Mouse (Mus musculus): Measurements from ENCODE around the gene Sugp2. TPM values are rescaled to one million over a fixed set of nuclear protein-coding genes. Genes with fewer than 3 reads are reported as not detected.

Sugp2 gene
- polyA plus RNA-seq, 1 experiment from 2014 or later = 82.9 TPM

- no peak overlapping the region for H3K9ac ChIP-seq
- H3K4me2 ChIP-seq = no peak overlapping the region
- H3K9me3 ChIP-seq = no peaks in the 10 kb centered on the region
- H3K4me1 ChIP-seq = no peaks in the 10 kb centered on the region
- no peak for ATAC-seq (ENCODE audit: low FRiP score)
- no peak overlapping the region for H3K4me3 ChIP-seq (replicated peaks)
- H3K36me3 ChIP-seq (replicated peaks) = peaks cover 27% of the 10 kb centered on the region
- H3K27ac ChIP-seq = peak overlapping the region; percentile 19; the same call in 1 of the 2 replicates
- no peaks in the 10 kb centered on the region for H3K27me3 ChIP-seq
- 29% methylated on average over 5 of the region's 5 CpGs for whole genome bisulfite sequencing
Observed at GRCm38 (mm10) chr8:70268311-70268710, 34.3 kb downstream of the Sugp2 start.

DNA sequence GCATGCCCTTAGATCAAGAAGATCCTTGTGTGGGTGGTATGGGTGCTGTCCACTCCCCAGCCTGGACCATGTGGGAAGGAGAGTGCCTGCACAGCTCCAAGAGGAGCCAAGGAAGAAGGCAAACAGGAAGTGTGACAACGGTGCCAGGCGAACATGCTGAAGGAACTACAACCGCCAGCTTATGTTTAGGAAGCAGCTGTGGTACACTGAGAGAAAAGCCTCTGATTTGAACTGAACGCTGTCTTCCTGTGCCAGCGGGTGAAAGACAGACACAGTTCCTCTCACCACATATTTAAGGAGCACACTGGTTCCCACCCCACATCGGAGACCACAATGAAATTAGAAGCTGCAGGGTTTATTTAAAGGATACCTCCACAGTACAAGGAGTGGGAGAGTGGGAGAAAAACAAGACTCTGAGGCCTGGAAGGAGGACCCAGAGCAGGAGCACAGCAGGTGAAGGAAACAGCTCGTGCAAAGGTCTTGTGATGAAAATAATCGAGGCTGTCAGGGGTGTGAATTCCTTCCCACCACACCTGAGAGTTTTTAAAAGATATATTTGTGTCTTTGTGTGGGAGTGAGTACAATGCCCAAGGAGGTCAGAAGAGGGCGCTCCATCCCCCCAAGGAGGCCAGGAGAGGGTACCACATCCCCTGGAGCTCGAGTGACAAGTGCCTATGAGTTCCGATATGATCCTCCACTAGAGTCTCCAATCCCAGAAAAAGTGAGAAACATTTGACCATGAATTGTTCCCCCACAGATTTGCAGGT lies 35.0 kb downstream of the Sugp2 start:
- H3K27me3 ChIP-seq = no peaks in the 10 kb centered on the region
- no peak overlapping the region for H3K9ac ChIP-seq
- no peak for ATAC-seq (ENCODE audit: low FRiP score)
- H3K4me2 ChIP-seq = no peak overlapping the region
- H3K9me3 ChIP-seq = no peaks in the 10 kb centered on the region
- H3K4me1 ChIP-seq = no peaks in the 10 kb centered on the region
- 57% methylated on average over 11 of the region's 11 CpGs for WGBS
- peaks cover 21% of the 10 kb centered on the region for H3K36me3 ChIP-seq (replicated peaks)
- no peak overlapping the region for H3K27ac ChIP-seq
- H3K4me3 ChIP-seq (replicated peaks) = no peak overlapping the region

- H3K27ac ChIP-seq = no peak overlapping the region
- H3K36me3 ChIP-seq (replicated peaks) = no peaks in the 10 kb centered on the region
- no peaks in the 10 kb centered on the region for H3K9me3 ChIP-seq
- no peak for ATAC-seq (ENCODE audit: low FRiP score)
- H3K9ac ChIP-seq = no peak overlapping the region
- H3K4me3 ChIP-seq (replicated peaks) = no peak overlapping the region
- no peak overlapping the region for H3K4me2 ChIP-seq
- H3K4me1 ChIP-seq = no peaks in the 10 kb centered on the region
- WGBS = 70% methylated on average over 3 of the region's 3 CpGs
- H3K27me3 ChIP-seq = no peaks in the 10 kb centered on the region
Observed at GRCm38 (mm10) chr8:70272949-70273348, 38.9 kb downstream of the Sugp2 start.

- Histone ChIP-seq H3K27ac (no peak overlapping the region), H3K4me1 (no peaks in the 10 kb centered on the region; the same call in 1 of the 2 replicates), H3K27me3 (no peaks in the 10 kb centered on the region), H3K9me3 (no peaks in the 10 kb centered on the region), H3K4me2 (no peak overlapping the region), H3K9ac (no peak overlapping the region), H3K36me3 (replicated peaks) (no peaks in the 10 kb centered on the region), H3K4me3 (replicated peaks) (no peak overlapping the region)
- ATAC-seq (ENCODE audit: low FRiP score) = no peak
Observed at GRCm38 (mm10) chr8:70274350-70274749, 40.3 kb downstream of the Sugp2 start.

- Histone ChIP-seq H3K27ac (no peak overlapping the region), H3K4me3 (replicated peaks) (no peak overlapping the region), H3K36me3 (replicated peaks) (no peaks in the 10 kb centered on the region), H3K4me2 (no peak overlapping the region), H3K4me1 (no peaks in the 10 kb centered on the region; the same call in 1 of the 2 replicates), H3K9ac (no peak overlapping the region), H3K9me3 (no peaks in the 10 kb centered on the region), H3K27me3 (no peaks in the 10 kb centered on the region)
- no peak for ATAC-seq (ENCODE audit: low FRiP score)
- 89% methylated on average over 3 of the region's 3 CpGs for WGBS
Observed at GRCm38 (mm10) chr8:70276476-70276875, 42.5 kb downstream of the Sugp2 start.

DNA sequence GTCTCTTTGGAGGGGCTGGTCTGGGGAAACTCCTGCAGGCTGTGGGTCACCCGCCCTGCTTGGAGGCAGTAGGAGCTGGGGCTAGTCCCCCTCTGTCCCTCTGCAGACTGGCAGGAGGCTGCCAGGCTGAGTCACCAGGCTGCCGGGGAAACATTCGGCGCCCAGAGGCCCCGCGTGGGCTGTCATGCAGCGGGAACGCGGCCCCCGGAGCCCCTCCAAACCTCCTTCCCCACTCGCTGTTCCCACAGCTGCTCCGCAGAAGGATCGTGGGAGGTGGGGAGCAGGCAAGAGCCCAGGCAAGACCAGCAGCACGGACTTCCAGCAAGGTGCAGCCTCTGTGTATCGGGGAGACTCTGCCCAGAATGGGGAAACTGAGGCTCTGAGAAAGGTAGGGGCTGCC lies 44.1 kb downstream of the Sugp2 start:
- WGBS = 73% methylated on average over 15 of the region's 15 CpGs
- Histone ChIP-seq H3K27ac (no peak overlapping the region), H3K4me3 (replicated peaks) (no peak overlapping the region), H3K36me3 (replicated peaks) (no peaks in the 10 kb centered on the region), H3K9ac (no peak overlapping the region), H3K27me3 (no peaks in the 10 kb centered on the region), H3K4me1 (peaks cover 10% of the 10 kb centered on the region; the same call in 1 of the 2 replicates), H3K4me2 (no peak overlapping the region), H3K9me3 (no peaks in the 10 kb centered on the region)
- no peak for ATAC-seq (ENCODE audit: low FRiP score)

GRCm38 (mm10) chr8:70279266-70279665 lies 45.2 kb downstream of the Sugp2 start:
- H3K9me3 ChIP-seq = no peaks in the 10 kb centered on the region
- WGBS = 70% methylated on average over 8 of the region's 8 CpGs
- no peaks in the 10 kb centered on the region for H3K36me3 ChIP-seq (replicated peaks)
- no peak overlapping the region for H3K4me2 ChIP-seq
- no peak overlapping the region for H3K4me3 ChIP-seq (replicated peaks)
- no peak overlapping the region for H3K9ac ChIP-seq
- ATAC-seq (ENCODE audit: low FRiP score) = no peak
- no peaks in the 10 kb centered on the region for H3K27me3 ChIP-seq
- peaks cover 18% of the 10 kb centered on the region for H3K4me1 ChIP-seq
- H3K27ac ChIP-seq = no peak overlapping the region

DNA sequence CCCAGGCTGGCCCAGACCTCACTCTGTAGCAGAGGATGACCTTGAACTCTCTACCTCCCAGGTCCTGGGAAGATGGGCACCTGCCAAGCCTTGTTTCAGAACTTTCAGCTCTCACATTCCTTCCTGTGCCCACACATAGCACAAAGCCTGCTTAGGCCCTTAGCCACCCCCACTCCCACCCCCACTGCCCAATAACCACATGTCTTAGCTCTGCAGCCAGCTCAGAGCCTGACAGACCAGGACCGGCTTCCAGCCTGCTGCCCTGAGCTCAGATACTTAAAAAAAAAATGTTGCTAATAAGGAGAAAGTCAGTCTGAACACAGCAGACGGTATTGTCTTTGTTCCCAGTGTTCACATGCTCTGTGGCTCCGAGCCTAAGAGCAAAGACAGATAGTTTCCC lies 47.0 kb downstream of the Sugp2 start:
- Histone ChIP-seq H3K4me3 (replicated peaks) (no peak overlapping the region), H3K36me3 (replicated peaks) (peaks cover 14% of the 10 kb centered on the region), H3K9me3 (no peaks in the 10 kb centered on the region), H3K9ac (no peak overlapping the region), H3K27me3 (no peaks in the 10 kb centered on the region), H3K4me2 (no peak overlapping the region), H3K4me1 (peaks cover 24% of the 10 kb centered on the region), H3K27ac (0 out of 2 replicates have a peak overlapping the region, but pooled peaks have one; percentile 9)
- ATAC-seq (ENCODE audit: low FRiP score) = no peak
- 32% methylated on average over 3 of the region's 3 CpGs for WGBS

DNA sequence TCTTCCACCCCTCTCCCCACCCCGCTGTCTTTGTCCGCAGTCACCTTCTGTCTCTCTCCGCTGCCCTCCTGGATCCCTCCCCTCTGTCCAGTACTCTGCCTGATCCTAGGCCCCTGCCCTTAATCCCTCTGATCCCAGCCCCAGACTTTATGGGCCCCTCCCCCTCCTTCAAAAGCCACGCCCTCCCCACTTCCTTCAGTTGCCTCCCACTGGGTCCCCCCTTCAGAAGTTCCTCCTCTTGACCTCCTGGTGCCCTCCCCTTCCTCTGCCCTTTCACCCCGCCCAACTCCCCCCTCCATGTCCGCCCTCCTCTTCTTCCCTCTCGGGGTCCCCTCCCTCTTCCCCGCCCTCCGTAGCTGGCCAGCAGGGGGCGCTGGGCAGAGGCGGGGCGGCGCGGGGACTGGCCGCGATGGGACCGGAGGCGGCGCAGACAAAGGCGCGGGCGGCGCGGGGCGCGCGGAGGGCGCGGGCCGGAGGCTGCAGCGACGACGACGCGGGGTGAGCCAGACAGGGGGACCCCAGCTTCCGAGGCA lies 48.6 kb downstream of the Sugp2 start, which contains the start of gene Homer3:
Gene Homer3 (plus strand): TSS at position 225 of the 533 bp plus-strand sequence.
- WGBS = under 1% methylated on average over 35 of the region's 36 CpGs
- H3K9me3 ChIP-seq = peaks cover 5% of the 10 kb centered on the region
- H3K9ac ChIP-seq = peak within 1 kb of the TSS; percentile 95
- ATAC-seq (ENCODE audit: low FRiP score) = peak; percentile 90
- peaks cover 31% of the 10 kb centered on the region for H3K36me3 ChIP-seq (replicated peaks)
- peak within 1 kb of the TSS; percentile 85 for H3K4me2 ChIP-seq
- H3K4me3 ChIP-seq (replicated peaks) = peak within 1 kb of the TSS; percentile 94
- H3K27ac ChIP-seq = peak within 1 kb of the TSS; percentile 80
- H3K27me3 ChIP-seq = no peaks in the 10 kb centered on the region
- peaks cover 24% of the 10 kb centered on the region for H3K4me1 ChIP-seq

DNA sequence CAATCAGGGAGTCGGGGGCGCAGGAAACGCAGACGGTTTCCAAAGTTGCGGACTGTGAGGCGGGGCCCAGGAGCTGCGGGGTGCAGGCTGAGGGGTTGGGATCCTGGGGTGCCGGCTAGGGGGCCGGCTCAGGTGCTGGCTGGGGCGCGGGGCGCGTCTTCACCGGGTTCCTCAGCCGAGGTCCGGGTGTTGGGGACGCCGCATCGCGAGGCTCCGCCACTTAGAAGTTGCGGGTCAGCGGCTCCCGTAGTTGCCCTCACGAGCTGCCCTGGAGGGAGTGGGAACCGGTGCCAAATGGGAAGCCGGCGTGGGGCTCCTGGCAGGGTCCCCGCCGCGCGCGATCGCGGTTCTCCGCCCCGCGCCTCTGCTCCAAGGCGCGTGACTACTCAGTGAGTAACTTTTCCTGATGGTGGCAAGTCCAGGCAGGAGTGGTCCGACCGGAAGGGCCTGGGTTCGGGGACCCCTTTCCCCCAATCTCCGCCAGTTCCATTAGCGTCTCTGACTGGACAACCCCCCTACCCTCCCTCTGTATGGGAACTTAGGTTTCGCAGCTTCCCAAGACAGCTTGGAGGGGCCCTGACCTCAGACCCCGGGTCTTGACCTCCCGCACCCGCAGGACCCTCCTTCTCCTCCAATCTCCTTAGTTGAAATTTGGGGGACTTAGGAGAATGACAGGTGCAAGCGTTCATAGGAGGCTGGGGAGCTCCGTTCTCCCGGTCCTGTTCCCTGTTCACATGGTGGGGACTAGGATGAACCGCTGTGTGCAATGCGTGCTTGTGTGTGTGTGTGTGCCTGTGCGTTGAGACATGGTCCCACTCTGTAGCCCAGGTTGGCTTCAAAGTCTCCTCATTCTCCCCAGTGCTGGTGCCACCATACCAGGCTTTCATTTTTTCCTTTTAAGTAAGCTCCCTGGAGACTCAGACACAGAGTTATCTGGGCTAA lies 49.4 kb downstream of the Sugp2 start:
- ATAC-seq (ENCODE audit: low FRiP score) = peak; percentile 69

GRCm38 (mm10) chr8:70284421-70284820 lies 50.4 kb downstream of the Sugp2 start:
- Histone ChIP-seq H3K9ac (no peak overlapping the region; the same call in 1 of the 2 replicates), H3K4me1 (peaks cover 24% of the 10 kb centered on the region), H3K9me3 (peaks cover 5% of the 10 kb centered on the region), H3K27ac (no peak overlapping the region), H3K4me2 (peak overlapping the region; percentile 85), H3K4me3 (replicated peaks) (peak overlapping the region; percentile 94; the same call in 1 of the 2 replicates), H3K27me3 (no peaks in the 10 kb centered on the region), H3K36me3 (replicated peaks) (peaks cover 46% of the 10 kb centered on the region)
- 85% methylated on average over 5 of the region's 5 CpGs for WGBS
- ATAC-seq (ENCODE audit: low FRiP score) = no peak

More for the DNA sequence above, 49.4 kb downstream of the Sugp2 start:
- H3K4me1 ChIP-seq = peaks cover 24% of the 10 kb centered on the region
- H3K27me3 ChIP-seq = no peaks in the 10 kb centered on the region
- peak overlapping the region; percentile 94 for H3K4me3 ChIP-seq (replicated peaks)
- peaks cover 38% of the 10 kb centered on the region for H3K36me3 ChIP-seq (replicated peaks)
- peak overlapping the region; percentile 85 for H3K4me2 ChIP-seq
- H3K9ac ChIP-seq = peak overlapping the region; percentile 95
- H3K9me3 ChIP-seq = peaks cover 5% of the 10 kb centered on the region
- WGBS = under 1% methylated on average over 55 of the region's 55 CpGs
- H3K27ac ChIP-seq = peak overlapping the region; percentile 80

GRCm38 (mm10) chr8:70285304-70285703 lies 51.3 kb downstream of the Sugp2 start:
- no peak for ATAC-seq (ENCODE audit: low FRiP score)
- no peak overlapping the region for H3K9ac ChIP-seq
- no peaks in the 10 kb centered on the region for H3K27me3 ChIP-seq
- no peak overlapping the region for H3K4me3 ChIP-seq (replicated peaks)
- H3K9me3 ChIP-seq = peaks cover 5% of the 10 kb centered on the region
- WGBS = 98% methylated on average over 15 of the region's 15 CpGs
- no peak overlapping the region for H3K4me2 ChIP-seq
- H3K4me1 ChIP-seq = peaks cover 24% of the 10 kb centered on the region
- H3K27ac ChIP-seq = no peak overlapping the region
- H3K36me3 ChIP-seq (replicated peaks) = peaks cover 53% of the 10 kb centered on the region
